Mouse (Mus musculus) stomach, postnatal 0 days (tissue): Measurements from ENCODE around the gene Clmp. TPM values are rescaled to one million over a fixed set of nuclear protein-coding genes. Genes with fewer than 3 reads are reported as not detected.

Source experiments
- ATAC-seq: fragments of 200-750 bp; cut with Nextera tagmentation; 2 replicates; pipeline ENCODE4 v1.8.0; 2017; ENCODE audit not compliant: low FRiP score, low TSS enrichment
- DNase-seq: peaks from one replicate; pipeline ENCODE4 v3.0.0-alpha.2; 2016; ENCODE audit warnings: low spot score
- H3K27ac ChIP-seq: fragments of 300-500 bp; sonication (generic); replicated peaks from 2 replicates; pipeline ENCODE4 v1.5.1; 2014; ENCODE audit warnings: mild to moderate bottlenecking, control low read depth
- H3K27me3 ChIP-seq: fragments of 300-500 bp; sonication (generic); 2 replicates; pipeline ENCODE4 v1.6.1; 2014; ENCODE audit warnings: low read length; ENCODE audit not compliant: control insufficient read depth, insufficient read depth
- H3K36me3 ChIP-seq: fragments of 300-500 bp; sonication (generic); 2 replicates; pipeline ENCODE4 v1.6.1; 2014; ENCODE audit warnings: low read length, mixed read lengths; ENCODE audit not compliant: control insufficient read depth, insufficient read depth
- H3K4me1 ChIP-seq: fragments of 300-500 bp; sonication (generic); replicated peaks from 2 replicates; pipeline ENCODE4 v1.6.1; 2014; ENCODE audit warnings: antibody characterized with exemption; ENCODE audit not compliant: control insufficient read depth, insufficient read depth
- H3K4me2 ChIP-seq: fragments of 300-500 bp; sonication (generic); replicated peaks from 2 replicates; pipeline ENCODE4 v1.6.1; 2014; ENCODE audit warnings: low read depth, mild to moderate bottlenecking, control low read depth, moderate library complexity
- H3K4me3 ChIP-seq: fragments of 300-500 bp; sonication (generic); 2 replicates; pipeline ENCODE4 v1.5.1; 2014; ENCODE audit warnings: low read depth, low read length, control low read depth
- H3K9ac ChIP-seq: fragments of 300-500 bp; sonication (generic); 2 replicates; pipeline ENCODE4 v1.6.1; 2014; ENCODE audit warnings: mild to moderate bottlenecking, low read length, control low read depth, mixed read lengths
- H3K9me3 ChIP-seq: fragments of 300-500 bp; sonication (generic); 2 replicates; pipeline ENCODE4 v1.6.1; 2016; ENCODE audit warnings: low read length; ENCODE audit not compliant: control insufficient read depth
- CTCF ChIP-seq: IDR thresholded peaks from 2 replicates; pipeline ENCODE4 v1.5.1; 2016; ENCODE audit warnings: antibody characterized with exemption, low read depth, mild to moderate bottlenecking, moderate library complexity
- EP300 ChIP-seq: optimal IDR thresholded peaks from 2 replicates; pipeline ENCODE3; 2016; ENCODE audit warnings: antibody characterized with exemption
- WGBS: fragments of 180-500 bp; shearing (Covaris S2); extraction: QIAGEN DNeasy Blood & Tissue Kit; methylation state at CpG from one replicate; pipeline ENCODE4 v1.1.7; 2014; 5-methylcytosine and 5-hydroxymethylcytosine counted together
- polyA plus RNA-seq: library from polyadenylated mRNA; unstranded; fragments of >200 nt; fragmentation: Nextera tagmentation; extraction: Ambion mirVana; gene quantifications from 2 replicates; pipeline ENCODE4 v1.2.1, GENCODE M21; 2015

Gene Clmp
- polyA plus RNA-seq, 1 experiment from 2014 or later, result 17.7 TPM

DNA sequence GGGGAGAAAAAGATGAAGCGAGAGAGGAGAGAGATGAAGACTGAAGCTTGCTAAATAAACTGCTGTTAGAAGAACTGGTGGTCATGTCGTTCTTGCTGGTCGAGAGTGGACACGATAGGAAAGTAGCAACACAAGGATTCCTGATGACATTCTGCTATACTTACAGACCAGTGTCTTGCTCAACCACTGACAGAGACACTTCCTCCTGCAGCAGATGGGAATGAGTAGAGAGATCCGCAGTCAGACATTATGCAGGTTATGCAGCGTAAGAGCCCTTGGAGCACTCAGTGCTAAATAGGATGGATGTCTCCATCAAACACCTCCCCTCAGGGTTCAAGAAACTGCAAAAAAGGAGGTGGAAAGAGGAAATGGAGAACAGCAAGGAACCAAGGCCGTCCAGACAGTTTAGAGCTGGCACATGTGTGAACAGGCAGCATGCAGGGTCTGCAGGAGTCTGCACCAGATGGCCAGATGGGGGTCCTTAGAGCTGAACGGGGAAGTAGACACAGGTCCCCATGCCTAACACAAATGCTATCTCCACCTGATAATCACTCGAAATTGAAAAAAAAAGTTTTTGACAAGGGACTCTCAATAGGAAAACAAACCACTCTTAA lies 19.5 kb upstream of the Clmp start:
- 75% methylated on average over 9 of the region's 9 CpGs for WGBS
- Histone ChIP-seq H3K4me1 (no peaks in the 10 kb centered on the region), H3K4me2 (no peak overlapping the region), H3K9me3 (no peaks in the 10 kb centered on the region), H3K4me3 (no peak overlapping the region), H3K36me3 (no peaks in the 10 kb centered on the region), H3K9ac (no peak overlapping the region), H3K27ac (no peak overlapping the region), H3K27me3 (no peaks in the 10 kb centered on the region)
- DNase-seq (no peak), ATAC-seq (no peak)
- TF ChIP-seq CTCF (no peak), EP300 (no peak)

DNA sequence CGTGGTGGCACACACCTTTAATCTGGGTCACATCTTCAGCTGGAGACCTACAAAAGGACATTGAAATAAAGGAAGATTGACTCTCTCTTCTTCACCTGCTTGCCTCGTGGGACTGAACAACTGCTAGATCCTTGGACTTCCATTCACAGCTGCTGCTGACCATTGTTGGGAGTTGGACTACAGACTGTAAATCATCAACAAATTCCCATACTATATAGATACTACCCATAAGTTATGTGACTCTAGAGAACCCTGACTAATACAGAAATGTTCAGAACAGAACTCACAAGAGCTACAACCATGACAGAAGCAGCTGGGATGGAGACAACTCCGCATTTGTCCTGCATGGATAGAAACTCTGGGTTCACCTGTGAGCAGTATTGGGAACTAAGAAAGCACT lies 15.4 kb upstream of the Clmp start, which contains the start of gene Gm21915:
Gm21915 (plus strand) TSS at position 301 of the 400 bp plus-strand sequence.
- DNase-seq (no peak), ATAC-seq (no peak)
- Histone ChIP-seq H3K27ac (no peak within 1 kb of the TSS), H3K9me3 (no peaks in the 10 kb centered on the region), H3K4me2 (no peak within 1 kb of the TSS), H3K36me3 (no peaks in the 10 kb centered on the region), H3K9ac (no peak within 1 kb of the TSS), H3K4me3 (no peak within 1 kb of the TSS), H3K27me3 (no peaks in the 10 kb centered on the region), H3K4me1 (no peaks in the 10 kb centered on the region)
- WGBS, result 74% methylated on average over 3 of the region's 3 CpGs
- TF ChIP-seq CTCF, result no peak
- no peak for TF ChIP-seq EP300

DNA sequence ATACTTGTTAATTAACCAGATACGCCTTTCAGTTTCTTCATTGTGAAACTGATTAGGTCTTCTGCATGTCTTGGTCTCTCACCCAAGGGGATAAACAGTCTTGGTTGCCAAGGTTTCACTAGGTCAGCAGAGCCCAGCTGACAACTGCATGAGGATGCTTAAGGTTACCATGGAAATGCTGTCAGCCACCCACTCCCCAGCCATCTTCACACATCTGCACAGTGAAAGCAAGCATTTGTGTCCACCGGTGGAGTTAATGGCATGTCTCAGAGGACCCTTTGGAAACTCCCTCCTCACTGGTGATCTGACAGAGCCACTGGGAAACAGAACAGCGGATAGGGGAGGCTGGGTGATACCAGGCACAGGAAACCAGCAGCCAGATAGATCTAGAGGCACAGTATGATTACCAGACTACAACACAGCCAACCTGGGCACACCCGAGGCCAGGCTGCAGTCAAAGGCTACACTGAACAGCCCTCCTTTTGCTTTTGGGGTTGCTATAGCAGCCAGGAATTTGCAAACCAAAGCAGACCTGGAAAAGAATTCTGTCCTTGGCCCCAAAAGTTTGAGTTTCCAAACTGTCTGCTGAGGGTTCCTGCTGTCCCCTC lies 14.3 kb upstream of the Clmp start:
- H3K9me3 ChIP-seq, result no peaks in the 10 kb centered on the region
- H3K27ac ChIP-seq, result no peak overlapping the region
- H3K4me3 ChIP-seq, result no peak overlapping the region
- H3K4me1 ChIP-seq, result no peaks in the 10 kb centered on the region
- no peaks in the 10 kb centered on the region for H3K36me3 ChIP-seq
- WGBS, result 42% methylated on average over 4 of the region's 4 CpGs
- no peaks in the 10 kb centered on the region for H3K27me3 ChIP-seq
- no peak for TF ChIP-seq CTCF
- TF ChIP-seq EP300, result no peak
- no peak overlapping the region for H3K9ac ChIP-seq
- DNase-seq (no peak), ATAC-seq (peak; percentile 46; the same call in 1 of the 2 replicates)
- H3K4me2 ChIP-seq, result no peak overlapping the region

DNA sequence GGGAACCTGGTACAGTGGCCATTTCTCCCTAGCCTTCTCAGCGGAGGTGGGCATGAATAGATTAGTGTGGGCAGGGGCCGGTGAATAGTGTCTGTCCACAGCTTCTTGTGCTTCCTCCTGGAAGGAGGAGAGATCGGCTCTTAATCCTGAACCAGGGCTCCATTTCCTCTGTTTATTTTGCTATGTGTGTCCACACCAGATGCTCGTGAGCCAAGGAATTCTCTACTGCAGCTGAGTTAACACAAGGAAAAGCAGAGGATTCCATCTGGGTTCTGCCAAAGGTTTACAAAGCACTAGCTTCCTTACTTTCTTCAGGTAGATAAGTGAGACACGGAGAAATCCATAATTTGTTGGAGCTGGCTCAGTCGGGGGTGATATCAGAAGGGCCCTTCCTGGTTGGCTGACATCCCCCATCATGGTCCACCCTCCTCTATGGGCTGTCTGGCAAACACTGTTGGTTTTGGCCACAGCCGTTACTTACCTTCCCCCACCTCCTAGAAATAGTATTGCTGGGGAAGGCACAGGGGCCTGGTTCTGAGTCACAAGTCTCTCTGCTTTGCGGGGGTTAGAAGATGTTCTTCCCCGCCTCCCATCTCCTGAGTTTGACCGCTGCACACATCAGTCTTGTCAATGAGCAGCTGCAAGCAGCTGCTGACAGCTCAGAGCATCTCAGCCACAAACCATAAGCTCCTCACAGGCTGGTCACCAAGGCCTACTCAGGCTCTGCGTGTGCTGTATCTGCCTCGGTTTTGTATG lies 10.4 kb upstream of the Clmp start:
- no peak for TF ChIP-seq EP300
- no peak for TF ChIP-seq CTCF
- no peak overlapping the region for H3K9ac ChIP-seq
- DNase-seq (no peak), ATAC-seq (peak; percentile 67; the same call in 1 of the 2 replicates)
- WGBS, result 41% methylated on average over 12 of the region's 12 CpGs
- peak overlapping the region; percentile 71 for H3K27ac ChIP-seq
- H3K4me1 ChIP-seq, result no peaks in the 10 kb centered on the region
- H3K9me3 ChIP-seq, result no peaks in the 10 kb centered on the region
- no peak overlapping the region for H3K4me2 ChIP-seq
- no peak overlapping the region for H3K4me3 ChIP-seq
- no peaks in the 10 kb centered on the region for H3K27me3 ChIP-seq
- H3K36me3 ChIP-seq, result no peaks in the 10 kb centered on the region

DNA sequence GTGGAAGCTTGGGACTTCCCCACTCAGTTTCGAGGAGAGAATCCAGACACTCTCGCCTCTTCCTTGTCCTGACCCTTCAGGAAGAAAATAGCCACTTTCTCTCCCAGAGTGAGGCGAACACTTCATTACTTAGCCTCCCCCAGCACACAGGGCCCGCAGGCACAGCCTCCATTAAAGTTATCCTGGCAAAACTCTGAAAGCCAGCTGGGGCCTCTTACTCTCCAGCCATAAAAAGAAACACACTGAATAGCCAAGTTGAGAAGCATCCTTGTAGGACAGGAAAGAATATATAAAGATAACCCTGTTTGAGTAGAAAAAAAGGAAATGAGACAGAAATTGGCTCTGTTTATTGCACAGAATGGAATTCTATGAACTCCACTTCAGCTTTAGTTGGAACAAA lies 7.1 kb upstream of the Clmp start:
- H3K9me3 ChIP-seq, result no peaks in the 10 kb centered on the region
- no peak overlapping the region for H3K27ac ChIP-seq
- H3K4me2 ChIP-seq, result no peak overlapping the region
- DNase-seq (no peak), ATAC-seq (no peak)
- no peak overlapping the region for H3K9ac ChIP-seq
- no peak for TF ChIP-seq EP300
- no peak for TF ChIP-seq CTCF
- H3K4me3 ChIP-seq, result no peak overlapping the region
- no peaks in the 10 kb centered on the region for H3K36me3 ChIP-seq
- no peaks in the 10 kb centered on the region for H3K4me1 ChIP-seq
- WGBS, result 61% methylated on average over 4 of the region's 4 CpGs
- no peaks in the 10 kb centered on the region for H3K27me3 ChIP-seq
